Mouse (Mus musculus): ENCODE results near the gene Dmkn.

GRCm38 (mm10) chr7:30820854-30821445 is 57.4 kb downstream of the Dmkn start:
- no peak for TF ChIP-seq POLR2A (IDR thresholded peaks at IDR 0.05; ENCODE audit: low read depth, low read length)
- no peak for TF ChIP-seq CTCF (IDR thresholded peaks at IDR 0.05; ENCODE audit: borderline replicate concordance, insufficient read depth, low read length)

Data from embryonic fibroblast, embryonic 13.5 days (primary cell).